Mouse (Mus musculus): ENCODE measurements around the gene Mapkapk2. TPM values are rescaled to one million over a fixed set of nuclear protein-coding genes. Genes with fewer than 3 reads are reported as not detected.

Mapkapk2 gene
- total and polyA plus RNA-seq, 3 experiments = 53.2 to 85.4 TPM; not detected in 1

- H3K9me3 ChIP-seq (replicated peaks; ENCODE audit: insufficient read depth, low read length) = no peaks in the 10 kb centered on the region
- no peaks in the 10 kb centered on the region for H3K27me3 ChIP-seq (ENCODE audit: control insufficient read depth in 1 of 2, insufficient read depth in 2 of 2, low read length in 2 of 2)
- H3K36me3 ChIP-seq (ENCODE audit: control insufficient read depth in 1 of 2, insufficient read depth in 2 of 2, low read length in 2 of 2) = no peaks in the 10 kb centered on the region; a peak in 1 of 4 replicates
- H3K27ac ChIP-seq (ENCODE audit: control insufficient read depth, low read depth, low read length) = no peak overlapping the region
- H3K9ac ChIP-seq (ENCODE audit: control insufficient read depth, low read depth, low read length, poor library complexity, severe bottlenecking) = no peak overlapping the region
- peaks cover 0 to 1% of the 10 kb centered on the region in 2 experiments; a peak in 1 of 4 replicates for H3K4me1 ChIP-seq (ENCODE audit: control insufficient read depth in 1 of 2, insufficient read depth in 2 of 2, low read length in 2 of 2)
- H3K79me2 ChIP-seq (ENCODE audit: control insufficient read depth, insufficient read depth, low read length, poor library complexity) = peaks cover 29% of the 10 kb centered on the region
- no peak for DNase-seq (ENCODE audit: low read depth, low spot score)
- no peak overlapping the region for H3K4me3 ChIP-seq (ENCODE audit: control insufficient read depth in 1 of 2, insufficient read depth in 1 of 2, low read depth in 2 of 2, low read length in 2 of 2)
- no peak for TF ChIP-seq MEF2A (IDR thresholded peaks at IDR 0.05; ENCODE audit: extremely low read depth, insufficient replicate concordance, low read depth, low read length, poor library complexity, severe bottlenecking)
- no peak for TF ChIP-seq TBP (IDR thresholded peaks at IDR 0.05; ENCODE audit: low read depth, low read length)
- TF ChIP-seq RAD21 (IDR thresholded peaks at IDR 0.05; ENCODE audit: low read depth, low read length) = no peak
- no peak for TF ChIP-seq MAFK (IDR thresholded peaks at IDR 0.05; ENCODE audit: borderline replicate concordance, low read depth, low read length)
- TF ChIP-seq MXI1 (IDR thresholded peaks at IDR 0.05; ENCODE audit: low read depth, low read length) = no peak
- no peak for TF ChIP-seq UBTF (IDR thresholded peaks at IDR 0.05; ENCODE audit: borderline replicate concordance, insufficient read depth, low read depth, low read length)
- no peak for TF ChIP-seq TCF12 (IDR thresholded peaks at IDR 0.05; ENCODE audit: low read depth, low read length)
- TF ChIP-seq ETS1 (IDR thresholded peaks at IDR 0.05; ENCODE audit: low read depth, low read length) = no peak
- TF ChIP-seq MAX (IDR thresholded peaks at IDR 0.05; ENCODE audit: low read length) = no peak
- no peak for TF ChIP-seq EP300 (IDR thresholded peaks at IDR 0.05; ENCODE audit: low read depth in 1 of 2, low read length in 2 of 2)
- no peak for TF ChIP-seq ZC3H11A (IDR thresholded peaks at IDR 0.05; ENCODE audit: low read depth, low read length)
These were observed 8.0 kb downstream of the Mapkapk2 start for GRCm38 (mm10) chr1:131089525-131090127.

GRCm38 (mm10) chr1:131088547-131088946 is 9.1 kb downstream of the Mapkapk2 start:
- Histone ChIP-seq H3K4me3 (ENCODE audit: control insufficient read depth in 1 of 2, insufficient read depth in 1 of 2, low read depth in 2 of 2, low read length in 2 of 2) (no peak overlapping the region), H3K4me1 (ENCODE audit: control insufficient read depth in 1 of 2, insufficient read depth in 2 of 2, low read length in 2 of 2) (peaks cover 0 to 6% of the 10 kb centered on the region in 2 experiments; a peak in 2 of 4 replicates), H3K9ac (ENCODE audit: control insufficient read depth, low read depth, low read length, poor library complexity, severe bottlenecking) (no peak overlapping the region), H3K27me3 (ENCODE audit: control insufficient read depth in 1 of 2, insufficient read depth in 2 of 2, low read length in 2 of 2) (no peaks in the 10 kb centered on the region), H3K79me2 (ENCODE audit: control insufficient read depth, insufficient read depth, low read length, poor library complexity) (peaks cover 29% of the 10 kb centered on the region), H3K9me3 (replicated peaks; ENCODE audit: insufficient read depth, low read length) (no peaks in the 10 kb centered on the region), H3K36me3 (ENCODE audit: control insufficient read depth in 1 of 2, insufficient read depth in 2 of 2, low read length in 2 of 2) (no peaks in the 10 kb centered on the region; a peak in 1 of 4 replicates), H3K27ac (ENCODE audit: control insufficient read depth, low read depth, low read length) (no peak overlapping the region)
- DNase-seq (ENCODE audit: low read depth, low spot score) = no peak
- no peak for TF ChIP-seq CTCF (IDR thresholded peaks at IDR 0.05 in 2 of 3, conservative IDR thresholded peaks at IDR 0.05 in 1 of 3; ENCODE audit: control insufficient read depth in 1 of 3, insufficient read depth in 1 of 3, low read depth in 2 of 3, low read length in 3 of 3, poor library complexity in 1 of 3, severe bottlenecking in 1 of 3)
- no peak for TF ChIP-seq POLR2AphosphoS5 (IDR thresholded peaks at IDR 0.05; ENCODE audit: borderline replicate concordance, low read depth, low read length)
- TF ChIP-seq KAT2A (conservative IDR thresholded peaks at IDR 0.05; ENCODE audit: low read depth, low read length) = no peak
- TF ChIP-seq HCFC1 (IDR thresholded peaks at IDR 0.05; ENCODE audit: low read depth, low read length) = no peak
- no peak for TF ChIP-seq SMC3 (IDR thresholded peaks at IDR 0.05; ENCODE audit: low read depth, low read length)
- TF ChIP-seq POLR2AphosphoS2 (IDR thresholded peaks at IDR 0.05; ENCODE audit: low read length) = no peak
- no peak for TF ChIP-seq ZKSCAN1 (IDR thresholded peaks at IDR 0.05; ENCODE audit: low read depth, low read length)
- TF ChIP-seq CHD1 (IDR thresholded peaks at IDR 0.05; ENCODE audit: low read depth, low read length) = no peak
- TF ChIP-seq POLR2A (IDR thresholded peaks at IDR 0.05; ENCODE audit: control insufficient read depth in 1 of 2, insufficient read depth in 1 of 2, low read depth in 1 of 2, low read length in 2 of 2, poor library complexity in 1 of 2) = no peak
- no peak for TF ChIP-seq SIN3A (IDR thresholded peaks at IDR 0.05; ENCODE audit: low read length)
- TF ChIP-seq CHD2 (IDR thresholded peaks at IDR 0.05; ENCODE audit: low read length) = no peak
- no peak for TF ChIP-seq BHLHE40 (IDR thresholded peaks at IDR 0.05; ENCODE audit: borderline replicate concordance, low read depth, low read length)
- no peak for TF ChIP-seq EP300 (IDR thresholded peaks at IDR 0.05; ENCODE audit: low read depth in 1 of 2, low read length in 2 of 2)
- no peak for TF ChIP-seq MYB (IDR thresholded peaks at IDR 0.05; ENCODE audit: low read depth, low read length)
